Mouse (Mus musculus): ENCODE results near the gene Sept14. TPM values are rescaled to one million over a fixed set of nuclear protein-coding genes. Genes with fewer than 3 reads are reported as not detected.
A peak's percentile ranks its signal among the peaks of the same experiment; 100 is the strongest.

Gene Sept14
- polyA plus RNA-seq, 1 experiment from 2014 or later: not detected

DNA sequence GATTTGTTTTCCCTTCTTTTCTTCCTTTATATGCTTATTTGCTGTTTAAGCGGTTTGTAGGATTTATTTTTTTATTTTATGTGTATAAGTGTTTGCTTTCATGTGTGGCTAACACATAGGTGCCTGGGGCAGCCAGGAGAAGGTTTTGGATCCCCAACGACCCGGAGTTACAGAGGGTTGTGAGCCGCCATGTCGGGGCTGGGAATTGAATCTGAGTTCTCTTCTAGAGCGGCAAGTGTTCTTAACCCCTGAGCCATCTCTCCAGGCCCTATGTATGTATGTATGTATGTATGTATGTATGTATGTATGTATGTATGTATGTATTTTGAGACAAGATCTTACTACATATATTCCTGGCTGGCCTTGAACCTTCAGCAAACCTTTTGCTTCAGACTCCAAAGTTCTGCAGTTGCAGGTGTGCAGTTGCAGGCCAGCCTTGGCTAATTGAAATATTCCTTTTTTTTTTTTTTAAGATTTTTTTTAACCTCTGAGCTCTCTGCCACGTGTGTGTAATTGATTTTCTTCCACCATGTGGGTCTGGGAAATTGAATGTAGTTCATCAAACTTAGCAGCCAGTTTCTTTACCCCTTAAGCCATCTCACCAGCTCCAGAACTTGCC lies 17.6 kb upstream of the Sept14 start:
- WGBS: 18% methylated on average over 7 of the region's 7 CpGs
- no peak for ATAC-seq (ENCODE audit: insufficient number of reproducible peaks, insufficient read depth, low FRiP score, low read depth)
- H3K27me3 ChIP-seq (ENCODE audit: control insufficient read depth, insufficient read depth, low read length): no peaks in the 10 kb centered on the region
- peak overlapping the region; percentile 95; the same call in 1 of the 2 replicates for H3K27ac ChIP-seq (ENCODE audit: low read length)
- H3K4me3 ChIP-seq (ENCODE audit: low read depth, low read length): peak overlapping the region; percentile 70
- peak overlapping the region; percentile 40 for H3K4me2 ChIP-seq (replicated peaks; ENCODE audit: low read depth, low read length)
- no peaks in the 10 kb centered on the region for H3K9me3 ChIP-seq (ENCODE audit: control insufficient read depth, low read depth, low read length)
- H3K36me3 ChIP-seq (ENCODE audit: control insufficient read depth, insufficient read depth, low read length): no peaks in the 10 kb centered on the region
- H3K4me1 ChIP-seq (ENCODE audit: control insufficient read depth, insufficient read depth, low read length): peaks cover 36% of the 10 kb centered on the region
- peak overlapping the region; percentile 92 for H3K9ac ChIP-seq (replicated peaks; ENCODE audit: low read depth, low read length)

DNA sequence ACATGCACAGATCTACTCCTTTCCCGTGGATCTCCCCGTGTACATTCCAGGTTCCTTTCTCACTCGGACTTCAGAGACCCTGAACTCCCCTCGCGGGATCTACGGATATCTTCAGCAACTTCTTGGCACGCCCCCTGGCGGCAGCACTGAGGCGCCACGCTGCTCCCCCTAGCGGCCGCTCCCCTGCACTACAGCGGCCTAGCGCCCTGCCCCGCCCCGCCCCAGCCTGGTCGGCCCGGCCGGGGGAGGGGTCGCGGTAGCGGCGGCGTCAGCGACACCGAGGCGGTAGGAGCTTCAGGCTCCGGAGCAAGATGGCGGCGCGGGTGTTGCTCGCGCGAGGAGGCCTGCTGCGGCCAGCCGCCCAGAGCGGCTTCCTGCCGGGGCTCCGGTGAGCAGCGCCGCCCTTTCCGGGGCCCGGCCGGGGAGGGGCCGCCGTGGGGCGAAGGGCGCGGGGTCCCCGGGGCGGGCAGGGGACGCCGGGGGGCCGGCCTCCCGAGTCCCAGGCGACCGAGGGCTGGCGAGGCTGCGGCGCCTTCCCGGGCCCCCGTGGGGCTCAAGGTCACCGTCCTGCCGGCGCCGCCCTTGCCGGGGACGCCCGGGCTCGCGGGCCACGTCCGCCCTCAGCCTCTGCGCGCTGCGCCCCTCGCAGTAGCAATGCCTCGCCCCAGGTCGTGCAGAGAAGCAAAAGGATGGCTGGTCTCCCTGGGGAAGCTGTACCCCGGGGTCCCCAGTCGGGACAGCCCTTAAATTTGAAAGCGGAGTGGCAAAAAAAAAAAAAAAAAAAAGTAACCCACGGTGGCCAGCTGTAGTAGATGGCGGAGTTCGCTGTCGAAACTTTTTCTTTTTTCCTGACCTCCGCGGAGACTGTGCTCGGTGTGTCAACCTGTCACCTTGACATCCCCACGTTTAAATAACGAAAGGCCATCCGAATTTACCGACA lies 16.8 kb upstream of the Sept14 start, which contains the start of gene Nipsnap2:
Nipsnap2 (plus strand) TSS at position 230 of the 940 bp plus-strand sequence.
- WGBS: under 1% methylated on average over 74 of the region's 93 CpGs

DNA sequence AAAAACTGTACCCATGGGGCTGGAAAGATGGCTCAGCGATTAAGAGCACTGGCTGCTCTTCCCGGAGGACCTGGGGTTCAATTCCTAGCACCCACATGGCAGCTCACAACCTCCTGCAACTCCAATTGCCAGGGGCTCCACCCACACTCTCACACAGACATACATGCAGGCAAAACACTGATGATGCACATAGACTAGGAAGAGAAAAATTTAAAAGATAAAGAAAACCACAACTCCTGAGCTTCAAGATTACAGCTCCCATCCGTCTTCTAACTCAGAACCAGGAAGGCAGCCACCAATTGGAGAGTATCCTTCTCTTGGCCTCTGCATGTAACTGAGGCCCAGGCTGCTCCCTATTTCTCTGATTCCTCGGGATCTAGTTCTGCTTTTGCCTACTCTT lies 16.0 kb upstream of the Sept14 start:
- Histone ChIP-seq H3K27ac (ENCODE audit: low read length) (peak overlapping the region; percentile 95), H3K4me3 (ENCODE audit: low read depth, low read length) (peak overlapping the region; percentile 70), H3K27me3 (ENCODE audit: control insufficient read depth, insufficient read depth, low read length) (no peaks in the 10 kb centered on the region), H3K9me3 (ENCODE audit: control insufficient read depth, low read depth, low read length) (no peaks in the 10 kb centered on the region), H3K4me1 (ENCODE audit: control insufficient read depth, insufficient read depth, low read length) (peaks cover 23% of the 10 kb centered on the region; the same call in 1 of the 2 replicates), H3K4me2 (replicated peaks; ENCODE audit: low read depth, low read length) (peak overlapping the region; percentile 40), H3K9ac (replicated peaks; ENCODE audit: low read depth, low read length) (peak overlapping the region; percentile 92; the same call in 1 of the 2 replicates), H3K36me3 (ENCODE audit: control insufficient read depth, insufficient read depth, low read length) (peaks cover 9% of the 10 kb centered on the region)
- ATAC-seq (ENCODE audit: insufficient number of reproducible peaks, insufficient read depth, low FRiP score, low read depth): no peak
- 52% methylated on average over 4 of the region's 4 CpGs for WGBS

More for the DNA sequence above, 16.8 kb upstream of the Sept14 start, which contains the start of gene Nipsnap2:
- peaks cover 30% of the 10 kb centered on the region for H3K4me1 ChIP-seq (ENCODE audit: control insufficient read depth, insufficient read depth, low read length)
- ATAC-seq (ENCODE audit: insufficient number of reproducible peaks, insufficient read depth, low FRiP score, low read depth): peak; percentile 92
- H3K27ac ChIP-seq (ENCODE audit: low read length): peak within 1 kb of the TSS; percentile 95
- H3K4me2 ChIP-seq (replicated peaks; ENCODE audit: low read depth, low read length): peak within 1 kb of the TSS; percentile 40
- H3K4me3 ChIP-seq (ENCODE audit: low read depth, low read length): peak within 1 kb of the TSS; percentile 70
- H3K36me3 ChIP-seq (ENCODE audit: control insufficient read depth, insufficient read depth, low read length): 0 out of 2 replicates have a peak, but pooled peaks cover under 1% of the 10 kb centered on the region
- peak within 1 kb of the TSS; percentile 92 for H3K9ac ChIP-seq (replicated peaks; ENCODE audit: low read depth, low read length)
- H3K9me3 ChIP-seq (ENCODE audit: control insufficient read depth, low read depth, low read length): no peaks in the 10 kb centered on the region
- H3K27me3 ChIP-seq (ENCODE audit: control insufficient read depth, insufficient read depth, low read length): no peaks in the 10 kb centered on the region

DNA sequence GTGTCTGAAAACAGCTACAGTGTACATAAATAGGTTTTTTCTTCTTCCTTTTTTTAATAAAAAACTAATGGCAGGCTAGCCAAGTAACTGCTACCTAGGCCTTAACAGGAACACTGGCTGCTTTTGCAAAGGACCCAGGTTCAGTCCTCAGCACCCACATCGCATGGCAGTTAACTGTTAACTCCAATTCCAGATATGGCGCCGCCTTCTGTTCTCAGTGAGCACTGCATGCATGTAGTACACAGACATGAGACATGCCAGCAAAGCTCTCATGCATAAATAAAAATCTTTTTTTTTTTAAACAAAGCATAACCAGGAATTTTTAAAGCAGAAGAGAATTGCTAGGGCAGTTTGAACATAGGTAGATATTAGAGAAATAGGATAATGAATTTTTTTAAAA lies 11.9 kb upstream of the Sept14 start:
- Histone ChIP-seq H3K4me3 (ENCODE audit: low read depth, low read length) (no peak overlapping the region), H3K27me3 (ENCODE audit: control insufficient read depth, insufficient read depth, low read length) (no peaks in the 10 kb centered on the region), H3K9ac (replicated peaks; ENCODE audit: low read depth, low read length) (no peak overlapping the region), H3K36me3 (ENCODE audit: control insufficient read depth, insufficient read depth, low read length) (peaks cover 30% of the 10 kb centered on the region), H3K27ac (ENCODE audit: low read length) (no peak overlapping the region), H3K4me2 (replicated peaks; ENCODE audit: low read depth, low read length) (no peak overlapping the region), H3K4me1 (ENCODE audit: control insufficient read depth, insufficient read depth, low read length) (peaks cover 5% of the 10 kb centered on the region), H3K9me3 (ENCODE audit: control insufficient read depth, low read depth, low read length) (no peaks in the 10 kb centered on the region)
- ATAC-seq (ENCODE audit: insufficient number of reproducible peaks, insufficient read depth, low FRiP score, low read depth): no peak
- 77% methylated on average over 3 of the region's 3 CpGs for WGBS

DNA sequence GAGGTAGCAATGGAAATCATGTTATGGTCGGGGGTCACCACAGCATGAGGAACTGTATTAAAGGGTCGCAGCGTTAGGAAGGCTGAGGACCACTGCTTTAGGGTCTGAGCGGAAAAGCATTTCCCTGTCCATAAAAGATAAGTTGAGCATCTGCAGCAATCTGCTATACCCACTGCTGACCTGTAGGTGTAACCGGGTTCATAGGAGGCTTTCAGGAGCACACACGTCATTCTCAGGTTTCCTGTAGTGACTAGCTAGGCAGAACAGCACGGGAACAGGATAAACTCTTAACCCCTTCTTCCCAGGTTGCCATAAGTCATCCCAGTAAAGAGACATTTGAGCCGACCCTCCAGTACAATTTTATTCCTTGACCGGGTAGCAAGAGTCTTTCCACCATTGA lies 8.7 kb upstream of the Sept14 start:
- Histone ChIP-seq H3K36me3 (ENCODE audit: control insufficient read depth, insufficient read depth, low read length) (peaks cover 30% of the 10 kb centered on the region), H3K9ac (replicated peaks; ENCODE audit: low read depth, low read length) (no peak overlapping the region), H3K4me3 (ENCODE audit: low read depth, low read length) (no peak overlapping the region), H3K27ac (ENCODE audit: low read length) (no peak overlapping the region), H3K4me2 (replicated peaks; ENCODE audit: low read depth, low read length) (no peak overlapping the region), H3K27me3 (ENCODE audit: control insufficient read depth, insufficient read depth, low read length) (no peaks in the 10 kb centered on the region), H3K9me3 (ENCODE audit: control insufficient read depth, low read depth, low read length) (no peaks in the 10 kb centered on the region), H3K4me1 (ENCODE audit: control insufficient read depth, insufficient read depth, low read length) (peaks cover 5% of the 10 kb centered on the region)
- ATAC-seq (ENCODE audit: insufficient number of reproducible peaks, insufficient read depth, low FRiP score, low read depth): no peak
- WGBS: 81% methylated on average over 9 of the region's 9 CpGs

DNA sequence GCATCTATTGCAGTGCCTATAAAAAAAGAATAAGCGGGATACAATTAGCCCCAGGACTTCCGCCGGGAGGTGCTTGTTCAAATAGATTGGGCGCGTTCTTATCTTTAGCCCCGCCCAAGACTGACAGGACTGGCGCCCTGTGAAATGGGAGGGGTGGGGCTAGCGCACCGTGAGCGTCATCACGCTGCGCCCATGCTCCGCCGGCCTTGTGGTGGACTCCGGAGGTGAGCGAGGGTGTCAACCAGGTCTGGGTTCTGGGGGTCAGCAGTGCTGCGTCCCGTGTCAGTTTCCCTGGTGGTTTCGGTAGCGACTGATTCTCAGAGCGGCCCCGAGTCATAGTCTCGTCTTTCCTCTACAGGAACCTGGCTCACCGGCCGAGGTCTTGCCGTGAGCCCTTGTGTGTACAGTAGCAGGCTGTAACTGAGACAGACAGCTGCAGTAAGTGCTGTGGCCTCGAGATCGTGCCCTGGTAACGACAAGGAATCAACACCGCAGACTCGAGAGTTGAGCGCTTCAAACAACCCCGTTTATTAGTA lies 7.1 kb upstream of the Sept14 start, which contains the start of gene Mrps17:
Mrps17 (plus strand) TSS at position 172 of the 536 bp plus-strand sequence.
- H3K27ac ChIP-seq (ENCODE audit: low read length): 0 out of 2 replicates have a peak within 1 kb of the TSS, but pooled peaks have one; percentile 44
- peak within 1 kb of the TSS; percentile 78 for H3K9ac ChIP-seq (replicated peaks; ENCODE audit: low read depth, low read length)
- H3K4me3 ChIP-seq (ENCODE audit: low read depth, low read length): peak within 1 kb of the TSS; percentile 90
- WGBS: under 1% methylated on average over 33 of the region's 33 CpGs
- peak; percentile 96 for ATAC-seq (ENCODE audit: insufficient number of reproducible peaks, insufficient read depth, low FRiP score, low read depth)
- no peaks in the 10 kb centered on the region for H3K9me3 ChIP-seq (ENCODE audit: control insufficient read depth, low read depth, low read length)
- peaks cover 5% of the 10 kb centered on the region for H3K4me1 ChIP-seq (ENCODE audit: control insufficient read depth, insufficient read depth, low read length)
- H3K36me3 ChIP-seq (ENCODE audit: control insufficient read depth, insufficient read depth, low read length): peaks cover 30% of the 10 kb centered on the region
- H3K27me3 ChIP-seq (ENCODE audit: control insufficient read depth, insufficient read depth, low read length): no peaks in the 10 kb centered on the region
- H3K4me2 ChIP-seq (replicated peaks; ENCODE audit: low read depth, low read length): peak within 1 kb of the TSS; percentile 88

DNA sequence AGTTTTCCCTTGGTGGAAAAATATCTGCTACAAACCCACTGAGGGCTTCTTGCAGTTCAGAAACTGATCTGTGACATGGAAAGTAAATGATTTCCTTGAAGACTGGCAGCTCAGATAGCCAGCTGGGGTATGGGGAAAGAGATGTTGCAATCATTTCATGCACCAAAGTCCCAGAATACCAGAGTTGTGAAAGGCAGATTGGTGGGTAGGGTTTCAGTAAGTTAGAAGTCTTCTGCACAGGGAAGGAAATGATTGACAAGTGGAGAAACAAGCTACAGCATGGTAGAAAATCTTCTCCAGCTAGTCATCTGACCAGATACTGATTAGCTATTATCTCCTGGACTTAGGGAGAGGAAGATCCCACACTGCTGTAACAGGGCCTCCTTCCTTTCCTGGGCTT lies 4.9 kb downstream of the Sept14 start:
- Histone ChIP-seq H3K36me3 (ENCODE audit: control insufficient read depth, insufficient read depth, low read length) (no peaks in the 10 kb centered on the region), H3K4me2 (replicated peaks; ENCODE audit: low read depth, low read length) (no peak overlapping the region), H3K4me1 (ENCODE audit: control insufficient read depth, insufficient read depth, low read length) (no peaks in the 10 kb centered on the region), H3K9ac (replicated peaks; ENCODE audit: low read depth, low read length) (no peak overlapping the region), H3K4me3 (ENCODE audit: low read depth, low read length) (no peak overlapping the region), H3K27me3 (ENCODE audit: control insufficient read depth, insufficient read depth, low read length) (no peaks in the 10 kb centered on the region), H3K27ac (ENCODE audit: low read length) (no peak overlapping the region), H3K9me3 (ENCODE audit: control insufficient read depth, low read depth, low read length) (no peaks in the 10 kb centered on the region)
- no peak for ATAC-seq (ENCODE audit: insufficient number of reproducible peaks, insufficient read depth, low FRiP score, low read depth)

DNA sequence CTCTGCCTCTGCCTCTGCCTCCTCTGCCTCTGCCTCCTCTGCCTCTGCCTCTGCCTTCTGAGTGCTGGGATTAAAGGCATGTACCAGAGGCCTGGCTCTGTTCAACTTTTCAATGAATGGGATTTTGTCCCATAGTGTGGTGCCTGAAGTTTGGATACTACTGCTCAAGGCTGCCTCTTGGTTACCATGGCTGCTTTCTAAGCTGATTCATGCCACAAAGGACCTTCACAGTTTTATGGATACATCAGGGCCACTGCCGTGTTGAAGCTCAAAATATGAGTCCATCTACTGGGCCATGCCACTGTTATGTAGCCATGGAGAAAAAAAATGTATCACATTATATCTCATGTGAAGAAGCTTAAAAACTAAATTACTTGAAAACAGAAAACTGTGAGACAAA lies 6.6 kb downstream of the Sept14 start:
- 74% methylated on average over 1 of the region's 1 CpGs for WGBS
- H3K27ac ChIP-seq (ENCODE audit: low read length): no peak overlapping the region

More for the DNA sequence above, 6.6 kb downstream of the Sept14 start:
- Histone ChIP-seq H3K27me3 (ENCODE audit: control insufficient read depth, insufficient read depth, low read length) (no peaks in the 10 kb centered on the region), H3K9ac (replicated peaks; ENCODE audit: low read depth, low read length) (no peak overlapping the region), H3K4me2 (replicated peaks; ENCODE audit: low read depth, low read length) (no peak overlapping the region), H3K4me3 (ENCODE audit: low read depth, low read length) (no peak overlapping the region), H3K9me3 (ENCODE audit: control insufficient read depth, low read depth, low read length) (no peaks in the 10 kb centered on the region), H3K4me1 (ENCODE audit: control insufficient read depth, insufficient read depth, low read length) (no peaks in the 10 kb centered on the region), H3K36me3 (ENCODE audit: control insufficient read depth, insufficient read depth, low read length) (no peaks in the 10 kb centered on the region)
- no peak for ATAC-seq (ENCODE audit: insufficient number of reproducible peaks, insufficient read depth, low FRiP score, low read depth)

Data from stomach, embryonic 14.5 days (tissue).